Mouse (Mus musculus) thymus, postnatal 25 days (tissue): ENCODE measurements around the gene Setd1b.

Source experiments
- DNase-seq: peaks from one replicate; pipeline ENCODE4 v3.0.0; 2022

Setd1b gene

DNA sequence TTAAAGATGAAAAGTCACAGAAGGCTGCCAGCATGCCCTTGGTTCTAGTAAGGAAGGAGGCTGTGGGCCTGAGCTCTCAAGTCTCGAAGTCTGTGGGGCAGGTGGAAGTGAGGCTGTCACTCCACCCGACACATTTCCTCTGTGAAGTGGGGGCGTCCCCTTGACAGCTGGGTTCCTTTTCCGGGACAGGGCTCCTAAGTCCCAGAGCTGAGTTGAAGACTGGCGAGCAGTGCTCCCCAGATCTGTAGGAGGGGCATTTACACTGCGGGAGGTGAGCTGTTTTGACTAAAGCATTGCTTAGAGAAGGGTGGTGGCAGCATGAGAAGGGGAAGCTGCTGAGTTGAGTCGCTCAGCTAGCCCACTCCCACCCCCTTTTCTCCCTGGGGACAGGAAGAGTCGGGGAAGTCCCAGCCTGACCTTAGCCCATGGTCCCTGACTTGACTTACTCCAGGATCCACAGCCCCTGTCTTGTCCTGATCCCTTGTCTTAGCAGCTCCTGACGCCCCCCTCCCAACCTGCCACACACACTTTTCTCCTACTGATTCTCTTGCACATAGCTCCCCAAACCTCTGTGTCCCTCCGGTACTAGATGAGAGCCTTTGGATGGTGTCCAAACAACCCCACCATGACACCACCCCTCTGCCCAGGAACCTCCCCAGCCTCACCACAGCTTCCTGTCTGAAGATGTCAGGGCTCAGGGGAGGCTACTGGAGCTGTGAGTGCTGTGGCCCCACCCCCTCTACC lies 13.4 kb upstream of the Setd1b start:
- peak; percentile 86 for DNase-seq

DNA sequence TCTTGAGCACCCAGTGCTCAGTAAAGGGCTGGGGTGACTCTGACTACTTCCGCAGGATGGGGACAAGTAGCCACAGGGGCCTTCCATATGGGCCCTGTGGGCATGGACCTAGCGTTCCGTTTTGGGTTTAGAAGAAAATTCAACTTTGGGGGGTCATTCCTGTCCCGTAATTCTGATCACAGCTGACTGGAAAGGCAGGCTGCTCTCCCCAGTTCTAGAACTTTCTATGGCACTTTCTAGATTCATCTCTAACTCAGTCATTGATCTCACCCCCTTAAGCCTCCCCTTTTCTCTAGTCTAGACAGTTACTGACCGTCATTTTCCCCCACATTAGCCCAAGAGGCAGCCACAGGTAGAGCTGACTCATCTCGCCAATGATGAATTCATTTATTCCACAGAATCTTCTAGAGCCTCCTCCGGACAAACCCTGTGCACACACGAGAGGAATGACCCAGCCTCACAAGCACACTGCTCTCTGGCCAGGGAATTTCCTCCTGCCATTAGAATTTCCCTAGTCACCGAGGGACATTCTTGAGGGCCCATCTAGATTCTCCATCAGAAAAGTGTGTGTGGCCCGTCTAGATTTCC lies 12.7 kb upstream of the Setd1b start:
- DNase-seq = no peak

DNA sequence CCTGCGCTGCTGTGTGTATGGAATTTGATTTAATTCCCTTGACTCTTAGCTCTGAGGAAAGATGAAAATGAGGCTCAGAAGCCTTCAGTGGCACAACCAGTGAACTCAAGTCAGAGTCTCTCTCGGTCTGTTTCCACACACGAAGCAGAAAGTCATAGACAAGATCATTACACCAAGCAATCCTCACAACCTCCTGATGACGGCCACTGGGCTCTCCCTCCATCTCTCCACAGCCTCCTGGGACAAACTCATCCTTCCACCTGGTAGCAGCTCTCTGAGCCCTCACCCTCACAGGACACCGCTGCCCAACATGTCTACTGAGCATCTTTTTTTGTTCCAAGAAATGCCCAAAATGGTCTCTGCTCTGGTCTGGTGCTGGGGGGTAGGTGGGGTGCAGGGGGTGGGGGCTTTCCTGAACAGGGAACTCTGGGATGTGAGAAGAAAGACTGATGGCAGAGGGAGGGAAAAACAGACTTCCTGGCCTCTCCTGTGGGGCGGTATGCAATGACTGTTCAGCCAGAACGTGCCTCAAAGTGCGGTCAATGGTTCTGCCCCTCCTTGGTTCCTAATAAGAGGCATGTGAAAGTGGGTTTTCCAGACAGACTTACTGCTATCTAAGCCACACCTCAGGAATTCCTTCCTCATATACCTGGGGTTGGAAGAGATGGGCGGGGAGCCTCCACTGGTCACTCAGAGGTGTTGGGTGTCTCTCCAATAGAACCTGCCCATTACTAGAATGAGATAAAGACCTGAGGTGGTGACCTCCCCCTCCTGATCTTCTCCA lies 11.8 kb upstream of the Setd1b start:
- DNase-seq = no peak

GRCm38 (mm10) chr5:123130814-123131148 lies 11.2 kb upstream of the Setd1b start:
- DNase-seq = no peak

GRCm38 (mm10) chr5:123132308-123133071 lies 9.5 kb upstream of the Setd1b start, which contains the start of gene Rhof:
Gene Rhof, minus strand, starts transcription at chr5:123132692.
- peak; percentile 91 for DNase-seq

GRCm38 (mm10) chr5:123133083-123133783 lies 8.8 kb upstream of the Setd1b start:
- DNase-seq = peak; percentile 94

DNA sequence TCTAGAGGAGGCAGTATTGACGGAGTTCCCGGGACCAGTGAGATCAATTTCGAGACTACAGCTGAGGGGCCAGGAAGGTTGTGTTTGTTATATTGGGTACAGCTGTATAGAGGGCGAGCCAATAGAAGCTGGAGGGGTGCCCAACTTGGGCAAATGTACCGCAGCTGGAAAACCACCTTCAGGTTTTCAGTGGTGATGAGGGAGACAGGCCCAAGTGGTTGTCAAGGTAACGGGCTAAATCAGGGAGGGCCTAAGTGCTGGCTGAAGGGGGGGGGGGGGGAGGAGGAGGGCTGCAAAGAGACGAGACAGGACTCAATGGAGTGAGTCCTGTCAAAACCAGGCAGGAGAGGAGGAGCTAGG lies 8.2 kb upstream of the Setd1b start:
- no peak for DNase-seq

GRCm38 (mm10) chr5:123134186-123134874 lies 7.7 kb upstream of the Setd1b start:
- DNase-seq = no peak

GRCm38 (mm10) chr5:123134875-123135382 lies 7.1 kb upstream of the Setd1b start:
- no peak for DNase-seq

GRCm38 (mm10) chr5:123135471-123136360 lies 6.3 kb upstream of the Setd1b start:
- DNase-seq = peak; percentile 47

DNA sequence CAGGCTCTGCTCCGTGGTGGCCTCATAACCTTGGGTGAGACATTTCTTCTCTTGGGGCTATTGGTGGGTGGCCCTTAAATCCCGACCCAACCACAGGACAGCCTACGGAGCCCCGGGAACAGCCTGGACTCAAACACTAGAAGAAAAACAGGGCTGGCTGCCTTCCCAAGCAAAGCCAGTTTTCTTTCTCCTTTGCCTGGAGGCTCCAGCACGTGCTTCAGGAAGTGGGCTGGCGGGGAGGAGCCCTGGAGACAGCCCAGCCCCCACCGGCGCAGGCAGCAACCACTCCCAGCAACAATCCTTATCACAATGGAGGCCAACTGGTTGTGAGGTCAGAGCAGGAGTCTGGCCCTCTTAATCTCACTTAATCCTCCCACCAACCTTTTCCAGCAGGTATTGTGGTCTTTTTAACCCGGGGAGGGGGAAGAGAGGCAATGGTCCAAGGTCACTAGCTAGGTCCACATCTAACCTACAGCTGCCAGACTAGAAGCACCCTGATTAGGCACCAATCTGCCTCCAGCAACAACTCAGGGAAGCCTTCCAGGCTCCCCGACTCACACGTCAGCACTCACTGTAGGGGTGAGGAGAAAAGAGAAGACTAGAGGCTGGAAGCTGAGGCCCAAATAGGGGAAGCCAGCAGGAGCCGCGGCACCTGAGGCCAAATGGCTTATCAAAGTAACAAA lies 5.5 kb upstream of the Setd1b start:
- DNase-seq = peak; percentile 74

- DNase-seq = peak; percentile 69
Observed at GRCm38 (mm10) chr5:123137044-123137909, 4.7 kb upstream of the Setd1b start.

DNA sequence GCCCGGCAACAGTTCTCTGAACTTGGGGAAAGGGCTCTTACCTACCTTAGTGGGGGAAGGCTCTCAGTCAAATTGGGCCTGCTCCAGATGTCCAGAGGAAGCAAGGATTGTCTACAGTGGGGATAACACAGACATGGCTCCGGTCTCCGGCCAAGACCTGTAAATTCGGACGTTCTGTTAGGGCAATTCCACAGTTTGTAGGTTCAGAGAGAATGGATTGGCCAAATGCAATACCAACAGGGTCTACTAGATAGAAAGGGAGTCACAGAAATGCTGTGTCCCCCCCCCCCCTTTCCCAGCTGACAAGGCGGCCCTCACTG lies 4.1 kb upstream of the Setd1b start:
- no peak for DNase-seq

GRCm38 (mm10) chr5:123138230-123138911 lies 3.6 kb upstream of the Setd1b start:
- peak; percentile 63 for DNase-seq

DNA sequence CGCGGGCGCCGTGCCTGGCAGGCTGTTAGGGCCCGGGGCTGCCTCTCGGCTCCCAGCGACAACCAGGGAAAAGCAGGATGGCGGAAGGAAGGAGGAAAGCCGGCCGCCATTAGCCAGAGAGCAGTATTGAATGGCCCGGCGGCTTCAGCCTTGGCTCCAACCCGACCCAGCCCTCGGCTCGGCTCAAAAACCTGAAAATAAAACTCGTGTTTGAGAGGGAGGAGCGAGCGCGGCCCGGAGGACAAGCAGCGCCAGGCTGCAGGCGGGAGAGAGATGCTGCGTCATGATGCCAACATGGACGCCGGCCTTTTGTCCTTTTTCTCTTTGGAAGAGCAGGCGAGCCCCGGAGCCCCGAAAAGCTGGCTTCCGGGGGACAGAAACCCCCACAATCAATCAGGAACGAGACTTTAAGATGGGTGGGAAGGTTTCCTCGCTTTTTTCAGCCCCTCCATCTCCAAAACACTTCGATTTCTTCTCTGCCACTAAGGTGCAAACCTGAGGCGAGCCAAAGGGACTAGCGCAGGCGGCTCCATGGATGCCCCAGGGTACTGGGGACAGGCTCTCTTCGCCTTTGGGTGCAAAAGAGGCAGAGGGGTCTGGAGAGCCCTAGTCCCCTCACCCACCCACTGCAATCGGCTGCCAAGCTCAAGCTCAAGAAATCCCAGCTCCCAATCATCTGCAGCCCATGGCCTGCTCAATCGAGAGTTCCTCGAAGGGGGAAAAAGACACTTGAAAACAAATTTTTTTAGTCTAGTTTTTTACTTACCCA lies 2.9 kb upstream of the Setd1b start:
- DNase-seq = peak; percentile 82

DNA sequence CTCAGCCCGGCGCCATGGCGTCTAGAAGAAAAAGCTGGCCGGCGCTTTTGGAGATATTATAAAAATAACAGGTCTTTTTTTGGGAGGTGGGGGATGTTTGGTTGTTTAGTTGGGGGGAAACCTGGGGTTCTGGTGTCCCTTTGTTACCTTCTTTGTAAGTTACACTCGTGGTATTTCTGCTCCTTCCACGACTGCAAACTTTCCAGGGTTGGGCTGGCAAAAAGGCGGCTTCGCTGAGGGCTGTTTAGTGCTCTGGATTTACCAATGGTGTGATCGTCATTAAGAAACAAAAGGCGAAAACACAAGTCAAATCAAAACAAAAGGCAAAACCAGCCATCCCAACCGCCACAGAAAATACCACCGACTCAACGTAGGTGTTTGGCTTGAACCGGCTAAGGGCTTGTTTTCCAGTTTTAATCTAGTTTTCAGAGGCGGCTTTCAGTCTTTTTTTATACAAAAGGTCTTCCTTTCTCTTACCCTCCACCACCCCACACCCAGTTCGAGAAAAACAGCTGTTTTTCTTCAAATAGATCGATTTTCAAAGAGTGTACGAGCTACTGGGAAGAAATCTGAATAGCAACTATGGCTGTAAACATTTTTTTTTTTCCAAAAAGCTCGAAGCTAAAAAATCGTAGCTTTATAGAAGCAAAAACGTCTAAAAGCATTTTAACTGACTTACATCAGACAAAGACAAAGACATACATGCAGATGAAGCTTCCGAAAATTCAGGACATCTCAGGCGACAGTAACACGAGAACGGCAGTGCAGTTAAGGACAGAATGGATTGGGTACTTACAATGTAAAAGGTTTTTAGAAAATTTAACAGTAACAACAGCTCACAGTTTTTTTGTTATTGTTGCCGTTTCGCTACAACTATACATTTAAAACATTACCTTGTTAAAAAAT lies 2.0 kb upstream of the Setd1b start:
- DNase-seq = peak; percentile 63
